In the genomic region with DNA sequence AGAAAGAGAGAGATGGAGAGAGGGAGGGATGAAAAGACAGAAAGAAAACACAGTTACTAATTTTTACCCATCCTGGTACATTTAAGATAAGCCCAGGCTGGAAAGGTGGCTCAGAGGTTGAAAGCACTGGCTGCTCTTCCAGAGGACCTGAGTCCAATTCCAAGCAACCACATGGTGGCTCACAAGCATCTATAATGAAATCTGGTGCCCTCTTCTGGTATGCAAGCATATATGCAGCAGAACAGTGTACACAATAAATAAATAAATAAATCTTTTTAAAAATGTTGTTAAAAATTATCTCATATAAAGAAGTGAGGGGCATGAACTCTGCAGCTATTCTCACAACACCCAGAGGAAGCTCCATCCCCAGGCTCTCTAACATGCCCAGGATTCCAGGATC, we compare ENCODE assay signal across 28 mouse cellular contexts. TPM values are rescaled to one million over a fixed set of nuclear protein-coding genes. Genes with fewer than 3 reads are reported as not detected.
DNase-seq lines count a peak whose midpoint lies in the region; TF ChIP-seq lines count a peak whose summit lies in the region.
"Had no signal": no experiment of that assay in that cellular context is flagged by ENCODE, and none has a peak within 500 bp of the region (broad histone marks: within the 10 kb centered on the region; RNA-seq: fewer than 3 reads in every experiment).

No protein-coding gene starts in this region.

- no peak for DNase-seq in heart, adult 2 months
- no peak for DNase-seq in heart, postnatal 25 days (ENCODE audit: low spot score)
- no peak for DNase-seq in left cerebral cortex, adult 2 months (ENCODE audit: extremely low spot score in 1 of 2, low spot score in 2 of 2)
- no peak for DNase-seq in left cerebral cortex, adult 8-10 months (ENCODE audit: low spot score in 2 of 2)
- DNase-seq in ES-CJ7 (ENCODE audit: low read depth, low spot score), result peak; percentile 58
- peak; percentile 36 for DNase-seq in ZHBTc4 (ENCODE audit: low read depth, low spot score)
- DNase-seq in gastrocnemius, postnatal 10 days, result no peak
- no peak for DNase-seq in embryo, embryonic 10.5 days (ENCODE audit: low spot score)
- DNase-seq: adrenal gland, postnatal 25 days; cerebellum, adult 9-10 months; gastrocnemius, postnatal 25 days; heart, adult 18-20 months; heart, postnatal 4 days; kidney, adult 11 months; layer of hippocampus, postnatal 36 days; liver, embryonic 13.5 days; lung, adult 2 months; right cerebral cortex, postnatal 14 days; spleen, adult 18-20 months; thymus, postnatal 14 days had no signal

- no peaks in the 10 kb centered on the region for H3K79me2 ChIP-seq in heart, adult 2 months (replicated peaks; ENCODE audit: control insufficient read depth, insufficient read depth, low read length)

- H3K9ac ChIP-seq in heart, adult 2 months (ENCODE audit: low read depth, low read length), result no peak overlapping the region
- H3K9ac ChIP-seq: hindbrain, embryonic 15.5 days; kidney, embryonic 15.5 days; liver, embryonic 13.5 days; midbrain, embryonic 13.5 days; neural tube, embryonic 12.5 days had no signal

- no peak for TF ChIP-seq POLR2A in heart, adult 2 months (IDR thresholded peaks at IDR 0.05; ENCODE audit: insufficient read depth, low read depth, low read length)

- TF ChIP-seq CTCF in heart, adult 2 months (IDR thresholded peaks at IDR 0.05), result 0 out of 2 replicates have a peak, but pooled peaks have one; percentile 19
- TF ChIP-seq CTCF in left cerebral cortex, adult 2 months (IDR thresholded peaks at IDR 0.05), result peak; percentile 10; the same call in 1 of the 2 replicates

- H3K4me3 ChIP-seq in heart, adult 2 months, result no peak overlapping the region
- H3K4me3 ChIP-seq in left cerebral cortex, adult 2 months, result no peak overlapping the region
- H3K4me3 ChIP-seq: embryonic facial prominence, embryonic 10.5 days; forebrain, embryonic 10.5 days; hindbrain, embryonic 15.5 days; kidney, embryonic 15.5 days; liver, embryonic 13.5 days; megakaryocyte, embryonic 14.5 days; midbrain, embryonic 13.5 days; neural tube, embryonic 12.5 days had no signal

- no peak for TF ChIP-seq EP300 in heart, adult 2 months (IDR thresholded peaks at IDR 0.05; ENCODE audit: insufficient read depth, low read depth, low read length)

- H3K4me1 ChIP-seq in heart, adult 2 months (ENCODE audit: control insufficient read depth, insufficient read depth, low read length), result no peaks in the 10 kb centered on the region
- H3K4me1 ChIP-seq: embryonic facial prominence, embryonic 10.5 days; forebrain, embryonic 10.5 days; hindbrain, embryonic 15.5 days; kidney, embryonic 15.5 days; liver, embryonic 13.5 days; megakaryocyte, embryonic 14.5 days; midbrain, embryonic 13.5 days; neural tube, embryonic 12.5 days had no signal

- no peaks in the 10 kb centered on the region for H3K27me3 ChIP-seq in heart, adult 2 months (ENCODE audit: control insufficient read depth, insufficient read depth, low read length)
- H3K27me3 ChIP-seq: hindbrain, embryonic 15.5 days; kidney, embryonic 15.5 days; liver, embryonic 13.5 days; megakaryocyte, embryonic 14.5 days; midbrain, embryonic 13.5 days; neural tube, embryonic 12.5 days had no signal

- no peaks in the 10 kb centered on the region for H3K36me3 ChIP-seq in heart, adult 2 months (ENCODE audit: control insufficient read depth, insufficient read depth, low read length)
- H3K36me3 ChIP-seq: embryonic facial prominence, embryonic 10.5 days; forebrain, embryonic 10.5 days; hindbrain, embryonic 15.5 days; kidney, embryonic 15.5 days; liver, embryonic 13.5 days; midbrain, embryonic 13.5 days; neural tube, embryonic 12.5 days had no signal

- H3K27ac ChIP-seq in heart, adult 2 months, result no peak overlapping the region
- no peak overlapping the region for H3K27ac ChIP-seq in left cerebral cortex, adult 2 months
- H3K27ac ChIP-seq: embryonic facial prominence, embryonic 10.5 days; forebrain, embryonic 10.5 days; hindbrain, embryonic 15.5 days; kidney, embryonic 15.5 days; liver, embryonic 13.5 days; midbrain, embryonic 13.5 days; neural tube, embryonic 12.5 days had no signal

- intact Hi-C loops in heart, adult 2 months (cut with DNase I), result no loop called here
- intact Hi-C loops in heart, postnatal 25 days (cut with DNase I), result no loop called here
- intact Hi-C loops in left cerebral cortex, adult 2 months (cut with DNase I), result no loop called here

RNA-seq across cellular contexts. Expression of gene Grm1, which starts 42.8 kb away (rescaled TPM):
- 10 to 100 TPM in 1 of 2 experiments, 1 to 10 TPM in 1; 7.8 to 10.9 TPM for total RNA-seq in heart, adult 2 months (2021)
- 8.4 and 14.6 TPM in 2 replicates for polyA plus RNA-seq in heart, adult 2 months (2012; rRNA removed)
- total RNA-seq in heart, postnatal 25 days (2021), result 1 to 10 TPM; 3.6 to 5.0 TPM
- total RNA-seq in left cerebral cortex, adult 2 months (2021), result 10 to 100 TPM; 42.5 to 44.5 TPM
- 10 to 100 TPM; 40.9 to 46.7 (median 43.6) TPM for total RNA-seq in left cerebral cortex, adult 8-10 months (2022)
- total RNA-seq in gastrocnemius, postnatal 10 days (2021), result under 1 TPM in 1 of 2 experiments, not detected in 1; 0.14 TPM
- total RNA-seq: adrenal gland, postnatal 25 days had no signal
- polyA plus RNA-seq: embryonic facial prominence, embryonic 10.5 days; heart, embryonic 14.5 days; lung, adult 2 months had no signal

Comparison
In these comparisons a context has a peak if more than half of its experiments do, and no peak if none do; other contexts are left out.
1. DNase-seq: peak in ES-CJ7 (single experiment) and ZHBTc4 (single experiment); none in heart, adult 2 months (0 of 2), heart, postnatal 25 days (single experiment), left cerebral cortex, adult 2 months (0 of 2), left cerebral cortex, adult 8-10 months (0 of 2), gastrocnemius, postnatal 10 days (single experiment) and embryo, embryonic 10.5 days (single experiment).